Mouse (Mus musculus) c-Kit-negative CD71-positive TER-119-positive erythroid progenitor cells, embryonic 14.5 days (primary cell): ENCODE measurements around the gene Yju2.

Experiments used
- DNase-seq: peaks from one replicate; pipeline ENCODE4 v3.0.0-alpha.2; 2013; ENCODE audit warnings: low read depth, low spot score

Gene Yju2

GRCm38 (mm10) chr17:55959946-55960740, 1.2 kb downstream of the Yju2 start:
- no peak for DNase-seq

GRCm38 (mm10) chr17:55960791-55961190, 1.9 kb downstream of the Yju2 start:
- no peak for DNase-seq

- no peak for DNase-seq
Measured at GRCm38 (mm10) chr17:55961631-55962030, 2.7 kb downstream of the Yju2 start.

- no peak for DNase-seq
Measured at GRCm38 (mm10) chr17:55963171-55963570, 4.3 kb downstream of the Yju2 start.

- DNase-seq = no peak
Measured at GRCm38 (mm10) chr17:55964496-55964895, 5.6 kb downstream of the Yju2 start.

- no peak for DNase-seq
Measured at GRCm38 (mm10) chr17:55964996-55965395, 6.1 kb downstream of the Yju2 start.

- no peak for DNase-seq
Measured at GRCm38 (mm10) chr17:55967186-55967585, 8.3 kb downstream of the Yju2 start.

GRCm38 (mm10) chr17:55968210-55968609, 9.3 kb downstream of the Yju2 start:
- no peak for DNase-seq

- no peak for DNase-seq
Measured at GRCm38 (mm10) chr17:55969560-55969959, 10.7 kb downstream of the Yju2 start.

- no peak for DNase-seq
Measured at GRCm38 (mm10) chr17:55969966-55970891, 11.3 kb downstream of the Yju2 start, which contains the start of gene Shd. Gene Shd (plus strand): TSS chr17:55970467.

- DNase-seq = no peak
Measured at GRCm38 (mm10) chr17:55971453-55971852, 12.6 kb downstream of the Yju2 start.

- DNase-seq = no peak
Measured at GRCm38 (mm10) chr17:55976255-55976862, 17.5 kb downstream of the Yju2 start.

- DNase-seq = no peak
Measured at GRCm38 (mm10) chr17:55977301-55977700, 18.4 kb downstream of the Yju2 start.

GRCm38 (mm10) chr17:55986030-55986961, 27.4 kb downstream of the Yju2 start, which contains the start of gene Fsd1:
Gene Fsd1 (plus strand): TSS chr17:55986509.
- no peak for DNase-seq

GRCm38 (mm10) chr17:55990278-55990898, 31.5 kb downstream of the Yju2 start:
- no peak for DNase-seq

- DNase-seq = no peak
Measured at GRCm38 (mm10) chr17:55996007-55996406, 37.1 kb downstream of the Yju2 start.

GRCm38 (mm10) chr17:55999794-56000499, 41.0 kb downstream of the Yju2 start:
- DNase-seq = no peak

- no peak for DNase-seq
Measured at GRCm38 (mm10) chr17:56003000-56003399, 44.1 kb downstream of the Yju2 start.

- peak; percentile 57 for DNase-seq
Measured at GRCm38 (mm10) chr17:56005415-56006061, 46.6 kb downstream of the Yju2 start, which contains the start of the genes Stap2 and Mpnd. Gene Stap2 (minus strand): TSS chr17:56005584. Gene Mpnd (plus strand): TSS chr17:56005711.
